Mouse (Mus musculus): ENCODE measurements around the gene Rer1. TPM values are rescaled to one million over a fixed set of nuclear protein-coding genes. Genes with fewer than 3 reads are reported as not detected.

Rer1 gene
- total RNA-seq, 2 experiments from 2014 or later: 76.1 to 78.4 TPM

Other genes starting within 250 kb of the Rer1 start
- under 1 TPM; 0.26 to 0.41 TPM for gene Ttc34, start 248.9 kb downstream of the Rer1 start, total RNA-seq (2021)
- gene Mmel1, start 216.8 kb downstream of the Rer1 start, total RNA-seq (2021): under 1 TPM; 0.21 to 0.72 TPM
- 10 to 100 TPM; 37.8 to 39.7 TPM for gene Fam213b, start 187.2 kb downstream of the Rer1 start, total RNA-seq (2021)
- 1 to 10 TPM; 2.7 to 3.7 TPM for gene Tnfrsf14, start 157.8 kb downstream of the Rer1 start, total RNA-seq (2021)
- gene Hes5, start 125.5 kb downstream of the Rer1 start, total RNA-seq (2021): not detected
- 10 to 100 TPM; 34.9 to 37.5 TPM for gene Pank4, start 122.3 kb downstream of the Rer1 start, total RNA-seq (2021)
- not detected for gene Plch2, start 29.6 kb downstream of the Rer1 start, total RNA-seq (2021)
- 10 to 100 TPM; 16.6 to 17.1 TPM for gene Pex10, start 19.4 kb downstream of the Rer1 start, total RNA-seq (2021)
- 1 to 10 TPM; 2.8 to 3.0 TPM for gene Morn1, start 195 bp upstream of the Rer1 start, total RNA-seq (2021)
- 10 to 100 TPM; 93.8 to 98.1 TPM for gene Ski, start 136.2 kb upstream of the Rer1 start, total RNA-seq (2021)
- gene Faap20, start 163.4 kb upstream of the Rer1 start, total RNA-seq (2021): 10 to 100 TPM; 31.7 to 31.9 TPM